Mouse (Mus musculus): ENCODE results near the gene Wdr41. TPM values are rescaled to one million over a fixed set of nuclear protein-coding genes. Genes with fewer than 3 reads are reported as not detected.

The Wdr41 gene
- total RNA-seq, 2 experiments from 2014 or later = 3.4 to 6.9 TPM

DNA sequence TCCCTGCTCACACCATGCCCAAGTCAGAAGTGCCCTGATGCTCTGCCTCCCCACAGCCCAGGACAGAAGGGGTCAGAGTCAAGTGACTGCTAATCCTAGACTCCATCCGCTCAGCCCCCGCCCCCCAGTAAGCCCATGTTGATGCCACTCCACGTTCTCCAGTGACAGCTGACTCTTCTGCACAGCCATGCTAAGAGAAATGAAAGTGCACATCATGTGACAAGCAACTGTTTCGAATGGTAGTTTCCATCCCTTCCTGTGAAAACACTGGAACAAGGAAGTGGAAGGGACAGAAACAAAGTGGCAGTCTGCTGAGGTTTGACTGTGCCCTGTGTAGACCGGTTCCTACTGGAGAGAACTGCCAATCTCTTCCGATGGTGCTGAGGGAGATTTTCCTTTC lies 56.8 kb downstream of the Wdr41 start:
- no peak for ATAC-seq (replicated peaks; ENCODE audit: low FRiP score, poor library complexity, severe bottlenecking)

DNA sequence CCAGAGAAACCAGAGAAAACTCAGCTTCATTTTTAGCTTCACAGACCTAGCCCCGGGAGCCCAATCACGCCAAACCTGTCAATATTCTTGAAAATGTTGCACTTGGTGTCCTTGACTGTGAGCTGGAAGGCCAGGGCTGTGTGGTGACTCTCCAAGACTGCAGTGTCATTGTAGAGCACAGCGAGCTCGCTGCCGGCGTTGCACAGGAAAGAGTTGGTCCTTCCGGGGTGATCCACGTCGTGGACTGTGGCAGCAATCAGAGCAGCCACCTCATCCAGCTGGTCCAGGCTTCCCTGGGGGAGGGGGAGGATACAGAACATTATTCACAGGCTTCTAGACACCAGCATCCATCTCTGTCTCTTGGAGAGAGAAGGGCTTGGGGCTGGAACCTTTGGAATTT lies 58.0 kb downstream of the Wdr41 start:
- ATAC-seq (replicated peaks; ENCODE audit: low FRiP score, poor library complexity, severe bottlenecking) = no peak

DNA sequence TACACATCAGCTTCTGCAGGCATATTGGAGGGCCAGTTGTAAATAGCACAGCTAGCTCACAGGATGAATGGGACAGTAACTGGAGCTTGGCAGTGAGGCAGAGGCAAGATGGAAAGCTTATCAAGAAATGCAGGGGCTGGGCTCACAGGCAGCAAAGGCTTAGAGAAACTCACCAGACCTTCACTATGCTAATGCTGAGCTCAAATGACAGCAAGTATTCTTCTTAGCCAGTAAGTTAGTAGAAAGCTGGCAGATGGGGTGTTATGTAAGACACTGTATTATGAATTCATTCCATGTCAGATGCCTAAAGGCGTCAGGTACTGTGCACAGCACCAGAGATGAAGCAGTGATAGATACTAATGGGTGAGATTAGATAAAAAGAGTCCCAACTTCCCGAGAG lies 58.6 kb downstream of the Wdr41 start:
- ATAC-seq (replicated peaks; ENCODE audit: low FRiP score, poor library complexity, severe bottlenecking) = no peak

DNA sequence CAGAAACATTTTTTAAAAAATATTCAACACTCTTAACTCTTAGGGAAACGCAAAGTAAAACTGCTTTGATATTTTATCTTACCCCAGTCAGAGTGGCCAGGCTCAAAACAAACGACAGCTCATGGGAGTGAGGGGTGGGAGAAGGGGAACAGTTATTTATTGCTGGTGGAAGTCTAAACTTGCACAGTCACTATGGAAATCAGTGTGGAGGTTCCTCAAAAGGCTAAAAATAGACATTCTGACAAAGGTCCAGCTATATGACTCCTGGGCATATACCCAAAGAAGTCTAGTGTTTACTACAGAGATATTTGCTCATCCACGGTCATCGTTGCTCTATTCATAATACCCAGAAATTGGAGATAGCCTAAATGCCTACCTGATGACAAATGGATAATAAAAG lies 62.1 kb downstream of the Wdr41 start:
- ATAC-seq (replicated peaks; ENCODE audit: low FRiP score, poor library complexity, severe bottlenecking) = no peak

- ATAC-seq (replicated peaks; ENCODE audit: low FRiP score, poor library complexity, severe bottlenecking) = no peak
Observed at GRCm38 (mm10) chr13:95040140-95040738, 64.1 kb downstream of the Wdr41 start.

- ATAC-seq (replicated peaks; ENCODE audit: low FRiP score, poor library complexity, severe bottlenecking) = no peak
Observed at GRCm38 (mm10) chr13:95044108-95044507, 68.0 kb downstream of the Wdr41 start.

DNA sequence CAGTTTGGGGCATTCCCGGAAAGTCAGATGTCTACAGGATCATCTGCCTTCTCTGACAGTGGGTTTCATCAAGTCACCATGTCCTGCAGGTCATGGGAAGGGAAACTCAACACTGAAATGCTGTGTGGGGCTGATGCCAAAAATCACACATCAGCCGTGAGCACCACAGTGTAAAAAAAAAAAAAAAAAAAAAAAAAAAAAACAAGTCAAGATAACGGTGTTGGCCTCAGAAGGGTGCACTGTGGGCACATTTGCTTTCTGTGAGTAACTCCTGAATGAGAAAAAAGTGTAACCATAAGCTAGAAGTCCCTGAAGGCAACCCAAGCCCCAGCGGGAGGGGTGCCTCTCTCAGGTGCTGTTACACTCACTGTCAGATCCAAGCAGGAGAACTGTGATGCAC lies 74.3 kb downstream of the Wdr41 start:
- ATAC-seq (replicated peaks; ENCODE audit: low FRiP score, poor library complexity, severe bottlenecking) = no peak

DNA sequence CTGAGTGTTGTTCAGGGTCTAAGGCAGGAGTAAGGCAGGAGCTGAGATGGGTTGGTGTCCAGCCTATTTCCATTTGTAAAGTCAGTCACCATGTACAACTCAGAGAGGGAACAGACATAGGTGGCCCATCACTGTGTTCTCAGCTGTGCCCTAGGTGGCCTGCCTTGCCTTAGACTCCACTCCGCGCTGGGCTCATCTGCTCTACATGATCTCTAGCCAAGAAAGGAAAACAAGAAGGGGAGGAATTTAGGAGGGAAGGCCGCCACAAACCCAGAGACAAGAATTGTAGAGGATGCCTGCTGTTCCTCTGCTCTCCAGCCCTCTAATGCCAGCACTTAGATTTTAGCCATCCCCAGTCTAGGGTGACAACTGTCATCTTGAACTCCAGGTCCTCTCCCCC lies 76.3 kb downstream of the Wdr41 start:
- ATAC-seq (replicated peaks; ENCODE audit: low FRiP score, poor library complexity, severe bottlenecking) = no peak

GRCm38 (mm10) chr13:95055742-95056388 lies 79.7 kb downstream of the Wdr41 start:
- no peak for ATAC-seq (replicated peaks; ENCODE audit: low FRiP score, poor library complexity, severe bottlenecking)

- no peak for ATAC-seq (replicated peaks; ENCODE audit: low FRiP score, poor library complexity, severe bottlenecking)
Observed at GRCm38 (mm10) chr13:95056501-95057280, 80.5 kb downstream of the Wdr41 start.

DNA sequence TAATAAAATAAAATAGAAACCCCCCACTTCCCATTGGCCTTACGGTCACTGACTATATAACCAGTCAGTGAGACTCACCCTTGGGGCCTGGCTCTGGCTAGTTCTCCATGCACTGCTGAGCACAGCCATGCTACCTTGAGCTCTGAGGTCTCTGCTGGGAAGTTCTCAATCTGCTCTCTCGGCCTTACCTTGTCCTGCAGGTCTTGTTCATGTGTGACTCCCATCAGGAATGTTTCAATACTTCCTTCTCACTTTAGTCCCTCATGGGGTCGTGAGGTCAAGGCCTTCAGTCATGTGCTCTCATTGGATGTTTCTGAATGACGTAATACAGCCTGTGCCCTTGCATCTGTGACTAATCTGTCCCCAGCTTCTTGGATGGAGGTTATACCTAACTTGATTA lies 82.7 kb downstream of the Wdr41 start:
- no peak for ATAC-seq (replicated peaks; ENCODE audit: low FRiP score, poor library complexity, severe bottlenecking)

DNA sequence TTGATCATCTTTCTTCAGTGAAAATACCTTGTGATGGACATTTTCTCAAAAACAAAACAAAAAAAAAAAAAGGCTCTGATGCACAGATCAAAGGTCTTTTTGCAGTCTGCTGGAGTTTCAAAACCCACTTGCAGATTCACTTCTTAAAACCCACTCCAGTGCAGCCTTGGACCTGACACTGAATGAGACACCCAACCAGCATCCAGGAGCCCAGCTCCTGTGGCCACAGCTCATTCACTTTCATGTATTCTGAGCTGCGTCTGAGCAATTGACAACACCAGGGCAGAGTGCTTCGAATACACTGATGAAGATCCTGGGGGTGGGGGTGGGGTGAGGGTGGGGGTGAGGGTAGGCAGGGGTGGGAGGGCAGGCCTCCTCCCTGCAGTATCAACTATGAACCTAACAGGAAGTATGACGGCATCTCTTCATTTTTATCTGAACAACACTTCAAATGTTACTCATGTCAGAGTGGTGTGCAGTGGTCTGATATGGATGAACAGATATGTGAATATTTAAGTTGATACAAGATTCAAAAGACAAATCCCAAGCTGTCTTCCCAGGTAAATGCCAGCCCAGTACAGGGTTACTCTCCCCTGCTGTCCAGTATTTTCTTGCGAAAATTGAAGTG lies 87.4 kb downstream of the Wdr41 start:
- no peak for ATAC-seq (replicated peaks; ENCODE audit: low FRiP score, poor library complexity, severe bottlenecking)

DNA sequence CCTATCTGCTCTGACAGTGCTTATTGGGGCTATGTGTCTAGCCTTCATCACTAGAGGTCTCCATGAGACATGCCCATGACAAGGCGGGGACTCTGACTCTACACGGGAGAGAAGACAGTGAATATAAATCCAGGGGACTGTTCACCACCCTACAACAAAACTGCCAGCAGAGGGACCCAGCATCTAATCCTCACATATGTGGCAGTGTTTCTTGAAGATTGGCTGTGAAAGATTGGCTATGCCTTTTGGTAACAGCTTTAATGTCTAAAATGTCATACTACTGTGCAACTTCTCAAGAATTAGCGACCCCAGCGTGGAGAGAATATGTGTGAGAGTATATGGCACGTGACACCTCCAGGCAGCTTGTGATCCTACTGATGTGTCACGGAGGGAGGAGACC lies 91.7 kb downstream of the Wdr41 start:
- ATAC-seq (replicated peaks; ENCODE audit: low FRiP score, poor library complexity, severe bottlenecking) = no peak

DNA sequence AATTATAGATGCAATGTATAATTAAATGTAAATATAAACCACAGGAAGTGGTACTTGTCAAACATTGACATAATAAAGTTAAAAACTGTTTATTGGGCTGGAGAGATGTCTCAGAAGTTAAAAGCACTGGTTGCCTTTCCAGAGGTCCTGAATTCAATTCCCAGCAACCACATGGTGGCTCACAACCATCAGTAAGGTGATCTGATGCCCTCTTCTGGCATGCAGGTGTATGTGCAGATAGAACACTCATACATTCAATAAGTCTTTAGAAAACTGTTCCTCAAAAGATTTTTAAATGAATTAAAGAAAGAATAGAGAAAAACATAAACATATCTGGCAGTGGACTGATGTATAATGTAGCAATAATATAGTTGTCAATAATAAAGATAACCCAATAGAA lies 94.1 kb downstream of the Wdr41 start:
- ATAC-seq (replicated peaks; ENCODE audit: low FRiP score, poor library complexity, severe bottlenecking) = no peak

Other genes starting within 250 kb of the Wdr41 start
- gene Tbca, start 187.4 kb upstream of the Wdr41 start, total RNA-seq (2015; ENCODE audit: low replicate concordance) = 39.3 and 71.9 TPM in 2 replicates
- 42.2 and 47.5 TPM in 2 replicates for gene Tbca, start 187.4 kb upstream of the Wdr41 start, total RNA-seq (2017; ENCODE audit: low replicate concordance)
- gene Otp, start 100.7 kb upstream of the Wdr41 start, total RNA-seq (2015; ENCODE audit: low replicate concordance) = not detected in 2 replicates
- gene Otp, start 100.7 kb upstream of the Wdr41 start, total RNA-seq (2017; ENCODE audit: low replicate concordance) = not detected in 2 replicates

Data from erythroblast, adult 5-6 weeks (primary cell).